Mouse (Mus musculus) CD4-positive helper T cell, adult 2 months (primary cell): Measurements from ENCODE around the gene Senp1.

Source experiments
- DNase-seq: peaks from one replicate; pipeline ENCODE4 v3.0.0-alpha.2; 2012; ENCODE audit warnings: low read depth, missing footprints, low spot score

The Senp1 gene

DNA sequence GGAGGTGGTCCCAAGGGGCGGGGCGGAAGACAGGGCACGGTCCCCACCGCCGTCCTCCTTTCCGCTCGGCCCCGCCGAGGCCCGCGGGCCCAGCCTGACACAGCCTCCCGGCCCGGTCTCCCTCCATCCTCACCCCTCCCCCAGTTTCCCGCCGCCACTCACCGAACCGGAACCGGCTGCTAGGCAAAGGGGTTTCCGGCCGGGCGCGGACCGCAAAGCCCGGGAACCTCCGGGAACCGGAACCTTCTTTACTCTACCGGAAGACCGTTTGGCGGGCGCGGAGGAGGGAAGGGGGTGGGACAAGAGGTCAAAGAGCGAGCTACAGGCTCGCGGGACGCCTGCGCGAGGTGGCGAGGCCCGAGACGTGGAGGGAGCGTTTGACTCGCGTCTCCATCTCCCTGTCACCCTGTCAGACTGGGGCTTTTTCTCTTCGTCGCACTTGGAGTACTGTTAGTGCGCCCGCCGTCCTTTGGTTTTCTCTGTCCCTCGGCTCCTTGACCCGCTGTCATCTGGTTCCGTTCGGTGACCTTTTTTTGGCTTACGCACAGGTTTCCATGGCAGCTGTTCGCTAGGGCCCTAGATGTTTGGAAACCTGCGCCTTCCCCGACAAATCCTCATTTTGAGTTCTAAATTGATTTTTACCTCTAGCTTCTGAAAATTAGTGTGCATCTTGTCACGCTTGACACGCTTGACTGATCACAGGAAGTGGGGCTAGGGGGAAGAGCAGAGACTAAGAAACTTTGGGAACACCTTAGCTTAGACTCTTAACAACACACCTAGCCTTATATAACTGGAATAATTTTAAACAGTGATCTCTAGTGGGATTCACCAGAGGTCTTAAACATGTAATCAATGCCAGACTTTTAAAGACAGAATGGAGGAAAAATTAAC is at the start of gene Senp1:
Gene Senp1, minus strand, starts transcription at position 624 of the 891 bp plus-strand sequence.
- peak; percentile 93 for DNase-seq

DNA sequence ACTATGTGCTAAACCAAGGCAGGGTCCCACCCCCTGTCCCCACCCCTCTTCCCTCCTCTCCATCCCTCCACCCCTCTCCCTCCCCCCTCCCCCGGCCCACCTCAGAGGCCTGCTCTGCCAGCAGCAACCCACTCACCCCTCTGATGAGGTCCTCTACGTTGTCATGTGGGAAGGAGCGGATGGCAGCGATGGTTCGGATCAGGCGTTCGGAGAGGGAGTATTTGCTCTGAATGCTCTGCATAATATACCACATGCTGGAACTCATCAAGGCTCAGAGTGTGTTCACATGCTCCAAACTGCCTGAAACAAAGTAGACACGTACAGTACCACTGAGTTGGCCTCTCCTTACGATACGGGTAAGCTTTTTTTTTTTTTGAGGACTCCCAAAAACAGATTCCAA is 49.0 kb upstream of the Senp1 start:
- DNase-seq, result no peak

DNA sequence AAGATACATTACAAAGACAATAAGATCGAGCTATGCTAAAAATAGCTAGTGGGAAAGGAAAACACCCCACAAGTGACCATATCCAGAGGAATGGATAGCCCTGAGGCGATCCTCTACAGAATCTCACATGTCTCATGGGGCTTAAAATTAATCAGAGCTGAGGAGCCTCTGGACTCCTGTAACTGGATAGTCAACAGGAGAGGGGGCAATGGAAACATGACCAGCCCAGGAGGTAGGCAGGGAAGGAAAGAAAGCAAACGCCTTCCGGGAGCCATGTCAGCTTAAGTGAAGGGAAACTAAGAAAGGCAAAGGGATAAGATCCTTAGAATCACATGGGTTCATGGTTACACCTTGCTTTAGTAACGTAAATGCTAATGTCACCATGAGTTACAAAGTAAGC is 47.3 kb upstream of the Senp1 start:
- DNase-seq, result no peak

DNA sequence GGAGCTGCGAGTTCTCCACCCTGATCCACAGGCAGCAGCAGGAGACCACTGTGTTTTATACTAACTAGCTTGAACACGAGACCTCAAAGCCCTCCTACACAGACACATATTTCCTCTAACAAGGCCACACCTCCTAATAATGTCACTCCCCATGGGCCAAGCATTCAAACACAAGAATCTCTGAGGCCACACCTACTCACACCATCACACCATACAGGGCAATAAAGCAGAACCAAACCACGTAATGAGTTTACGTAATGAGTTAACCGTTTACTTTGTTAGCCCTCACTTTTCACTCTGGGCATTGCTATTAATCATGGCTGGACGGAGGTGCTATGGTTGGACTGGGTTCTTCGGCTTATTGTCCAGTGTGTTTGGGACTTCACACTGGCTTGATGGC is 46.2 kb upstream of the Senp1 start:
- DNase-seq, result no peak

DNA sequence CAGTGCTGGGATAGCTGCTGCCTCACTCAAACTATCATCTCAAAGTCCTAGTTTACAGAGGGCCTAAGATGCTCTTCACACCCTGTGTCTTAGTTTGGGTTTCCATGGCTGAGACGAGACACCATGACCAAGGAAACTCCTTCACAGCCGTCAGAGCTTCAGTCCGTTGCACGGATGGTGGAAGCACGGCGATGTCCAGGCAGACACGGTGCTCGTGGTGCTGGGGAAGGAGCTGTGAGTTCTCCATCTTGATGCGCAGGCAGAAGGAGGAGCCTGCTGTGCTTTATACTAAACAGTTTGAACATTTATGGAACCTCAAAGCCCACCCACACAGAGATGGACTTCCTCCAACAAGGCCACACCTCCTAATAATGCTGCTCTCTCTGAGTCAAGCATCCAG is 43.3 kb upstream of the Senp1 start:
- DNase-seq, result no peak

DNA sequence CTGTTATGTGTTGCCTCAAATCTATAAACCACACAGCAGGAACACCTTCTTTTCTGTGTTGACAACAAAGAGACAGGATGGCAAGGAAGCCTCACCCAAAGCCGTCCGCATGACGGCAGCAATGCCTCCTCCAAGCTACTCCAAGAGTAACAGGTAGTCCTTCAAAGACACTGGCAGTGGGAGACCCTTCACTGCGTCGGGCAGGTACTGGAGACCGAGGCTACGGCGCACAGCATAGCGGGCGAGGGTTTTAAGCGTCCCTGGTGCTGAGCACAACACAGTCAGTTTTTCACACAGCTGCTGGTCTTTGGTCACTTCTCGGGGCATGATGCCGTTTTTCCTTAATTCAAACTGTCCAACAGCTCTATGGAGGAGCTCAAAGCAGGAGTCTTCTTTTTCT is 42.1 kb upstream of the Senp1 start:
- DNase-seq, result no peak

DNA sequence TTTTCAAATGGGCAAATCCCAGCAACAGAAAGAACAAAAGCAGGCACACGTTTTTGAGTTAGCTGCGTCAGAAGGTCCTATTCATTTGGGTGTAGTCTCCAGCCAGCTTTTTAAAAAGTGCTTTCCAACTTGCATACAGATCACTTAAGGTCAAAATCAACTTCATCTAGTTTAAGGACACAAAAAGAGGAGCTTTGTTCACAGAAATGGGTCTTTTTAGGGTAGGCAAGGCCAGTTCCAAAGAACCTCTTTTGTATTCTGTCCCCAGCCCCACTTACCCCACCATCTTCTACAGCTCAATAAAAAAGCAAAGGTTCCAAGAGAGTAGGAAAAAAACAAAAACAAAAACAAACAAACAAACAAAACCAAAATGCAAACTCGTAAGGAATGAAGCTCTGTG is 41.1 kb upstream of the Senp1 start:
- DNase-seq, result no peak

DNA sequence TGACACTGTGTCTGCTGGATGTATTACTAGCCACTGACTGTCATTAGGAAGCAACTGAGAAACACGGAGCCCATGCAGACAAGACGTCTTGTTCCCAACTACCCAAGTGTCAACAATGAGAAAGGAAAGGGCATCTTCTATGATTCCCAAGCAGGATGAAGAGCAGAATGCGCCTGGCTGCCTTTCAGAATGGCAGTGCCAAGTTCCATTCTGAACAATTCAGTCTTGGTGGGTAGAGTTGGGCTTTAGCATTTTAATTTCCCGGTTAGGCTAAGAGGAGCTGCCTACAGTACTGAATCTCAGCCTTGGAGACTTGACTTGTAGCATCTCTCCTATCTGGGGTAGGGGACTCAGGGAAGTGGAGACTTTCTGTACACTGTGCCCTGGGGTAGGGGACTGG is 40.5 kb upstream of the Senp1 start:
- no peak for DNase-seq

DNA sequence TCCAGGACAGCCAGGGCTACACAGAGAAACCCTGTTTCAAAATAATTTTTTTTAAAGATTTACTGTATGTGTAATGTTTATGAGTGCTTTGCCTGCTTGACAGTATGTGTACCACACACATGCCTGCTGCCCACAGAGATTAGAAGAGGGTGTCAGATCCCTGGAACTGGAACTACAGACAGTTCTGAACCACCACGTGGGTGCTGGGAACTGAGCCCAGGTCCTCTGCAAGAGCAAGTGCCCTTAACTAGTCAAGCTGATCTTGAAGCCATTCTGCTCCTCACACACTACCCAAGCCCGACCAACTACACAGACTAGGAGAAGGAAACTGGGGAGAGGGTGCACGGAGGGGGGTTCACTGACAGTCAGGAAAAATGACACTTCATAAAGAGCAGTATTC is 39.9 kb upstream of the Senp1 start:
- DNase-seq, result no peak

DNA sequence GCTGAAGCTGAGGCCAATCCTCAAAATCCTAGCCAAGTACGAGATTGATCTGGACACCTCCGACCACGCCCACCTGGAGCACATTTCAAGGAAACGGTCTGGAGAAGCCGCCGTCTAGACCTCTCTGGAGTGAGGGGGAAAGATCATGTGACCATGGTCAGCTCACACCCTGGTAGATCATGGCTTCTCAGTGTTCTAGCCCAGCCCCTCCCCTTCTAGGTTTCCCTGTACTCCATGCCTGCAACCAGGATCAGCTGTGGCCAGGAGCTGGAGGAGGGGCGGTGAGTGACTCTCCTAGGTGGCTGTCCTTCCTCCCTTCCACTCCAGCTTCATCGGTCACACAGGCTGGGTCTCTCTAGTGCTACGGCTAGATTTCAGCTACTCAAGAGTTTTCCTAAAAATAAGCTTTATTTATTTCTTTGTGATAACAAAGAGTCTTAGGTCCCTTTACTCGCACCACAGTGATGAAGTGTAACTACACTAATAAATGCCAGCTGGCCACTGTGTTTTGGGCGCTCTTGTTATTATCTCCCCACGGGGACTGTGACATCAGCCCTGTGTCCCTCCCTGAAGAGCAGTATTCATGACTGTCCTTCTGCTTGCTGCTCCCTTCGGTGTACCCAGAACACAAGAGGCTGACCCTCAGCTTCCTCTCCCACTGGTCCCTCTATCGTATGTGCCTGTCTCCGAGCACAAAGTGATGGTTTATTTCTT is 38.6 kb upstream of the Senp1 start:
- no peak for DNase-seq

DNA sequence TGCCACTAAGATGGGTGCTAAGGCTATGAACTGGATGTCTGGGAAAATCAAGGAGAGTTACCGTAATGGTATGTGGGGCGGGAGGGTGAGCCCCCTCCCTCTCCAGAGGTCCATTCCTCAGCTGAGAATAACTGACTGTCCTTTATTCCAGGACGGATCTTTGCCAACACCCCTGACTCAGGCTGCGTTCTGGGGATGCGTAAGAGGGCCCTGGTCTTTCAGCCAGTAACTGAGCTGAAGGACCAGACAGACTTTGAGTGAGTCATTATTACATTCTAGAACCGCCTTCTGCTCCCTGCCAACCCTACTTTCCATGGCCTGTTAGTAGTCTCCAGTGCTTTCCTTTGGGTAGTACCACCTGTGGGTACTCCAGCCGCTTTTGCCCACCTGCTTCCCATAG is 37.9 kb upstream of the Senp1 start:
- DNase-seq, result no peak

DNA sequence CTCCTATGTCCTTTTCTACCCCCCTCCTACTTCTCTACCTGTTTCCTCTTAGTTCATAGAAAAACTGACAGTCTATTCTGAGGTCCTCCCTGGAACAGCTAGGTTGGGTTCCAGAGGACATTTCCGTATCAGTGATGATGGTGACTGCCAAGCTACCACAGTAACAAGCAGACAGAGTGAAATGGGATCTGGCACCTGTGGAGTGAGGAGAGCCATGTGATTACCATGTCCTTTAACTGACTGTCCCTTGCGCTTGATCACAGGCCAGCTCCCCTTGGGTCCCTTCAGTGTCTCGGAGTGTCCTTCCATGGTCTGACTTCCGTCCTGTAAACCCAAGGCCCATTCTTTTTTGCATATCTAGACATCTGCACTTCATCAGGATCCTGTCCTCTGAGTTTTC is 37.5 kb upstream of the Senp1 start:
- no peak for DNase-seq

DNA sequence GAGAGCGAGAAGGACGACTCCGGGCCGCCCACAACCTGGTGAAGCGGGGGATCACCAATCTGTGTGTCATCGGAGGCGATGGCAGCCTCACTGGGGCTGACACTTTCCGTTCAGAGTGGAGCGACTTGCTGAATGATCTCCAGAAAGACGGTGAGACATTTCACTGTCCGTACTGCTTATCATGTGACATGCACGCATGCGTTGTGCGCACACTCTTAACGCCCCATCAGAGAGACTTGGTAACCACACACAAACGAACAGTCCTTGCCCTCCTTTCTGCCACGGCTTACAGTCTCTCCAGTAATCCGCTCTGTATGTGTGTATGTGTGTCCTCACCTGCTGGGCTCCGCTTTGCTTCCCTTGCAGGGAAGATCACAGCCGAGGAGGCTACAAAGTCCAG is 27.3 kb upstream of the Senp1 start:
- no peak for DNase-seq

DNA sequence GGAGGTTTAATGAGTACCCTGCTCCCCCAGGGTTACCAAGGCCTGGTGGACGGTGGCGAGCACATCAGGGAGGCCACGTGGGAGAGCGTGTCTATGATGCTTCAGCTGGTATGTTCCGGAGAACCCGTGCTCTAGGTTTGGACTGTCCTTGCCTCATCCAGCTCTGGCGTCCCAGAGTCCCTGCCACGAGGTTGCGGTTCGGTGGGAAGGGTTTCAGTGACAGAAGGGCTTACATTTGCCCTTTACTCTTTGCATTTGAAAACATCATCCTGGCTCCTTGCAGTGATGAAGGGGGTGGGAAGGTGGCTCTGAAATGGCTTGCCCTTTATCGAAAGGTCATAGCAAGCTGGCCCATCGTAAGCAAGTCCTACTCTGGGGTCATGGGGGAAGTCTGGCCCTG is 25.8 kb upstream of the Senp1 start:
- DNase-seq, result no peak

DNA sequence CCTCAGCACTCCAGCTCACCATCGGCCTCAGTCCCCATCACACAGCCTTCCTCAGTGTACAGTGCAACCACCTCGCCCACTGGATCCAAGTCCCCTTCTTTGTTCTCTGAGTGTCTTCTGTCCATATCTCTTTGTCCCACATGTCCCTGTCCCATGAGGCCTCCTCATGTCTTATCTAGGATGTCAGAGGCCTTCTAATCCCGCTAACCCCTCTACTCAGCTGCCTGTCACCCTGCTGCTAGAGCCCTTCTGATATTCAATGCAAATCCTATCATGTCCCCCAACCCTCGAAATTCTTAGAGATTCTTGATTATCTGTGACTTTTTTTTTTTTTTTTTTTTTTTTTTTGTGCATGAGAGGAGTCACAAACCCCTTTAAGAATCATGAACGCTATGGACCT is 22.7 kb upstream of the Senp1 start:
- DNase-seq, result no peak

DNA sequence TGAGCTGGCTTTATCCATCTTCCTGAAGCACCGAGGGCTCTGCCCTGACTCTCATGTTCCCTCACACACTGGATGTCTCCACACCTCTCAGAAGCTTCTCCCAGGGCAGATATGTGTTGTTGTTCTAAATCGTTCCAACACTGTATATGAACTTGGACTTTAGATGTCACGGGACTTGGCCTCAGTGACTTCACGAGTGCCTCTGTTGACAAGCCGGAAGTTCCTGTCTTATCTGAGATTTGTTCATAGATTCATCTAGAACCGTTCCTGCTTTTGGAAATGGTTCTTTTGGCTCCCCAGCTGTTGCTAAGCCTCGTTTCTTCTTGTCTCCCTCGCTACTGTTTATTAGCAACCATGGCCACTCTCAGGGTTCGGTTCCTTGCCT is 22.2 kb upstream of the Senp1 start:
- no peak for DNase-seq

DNA sequence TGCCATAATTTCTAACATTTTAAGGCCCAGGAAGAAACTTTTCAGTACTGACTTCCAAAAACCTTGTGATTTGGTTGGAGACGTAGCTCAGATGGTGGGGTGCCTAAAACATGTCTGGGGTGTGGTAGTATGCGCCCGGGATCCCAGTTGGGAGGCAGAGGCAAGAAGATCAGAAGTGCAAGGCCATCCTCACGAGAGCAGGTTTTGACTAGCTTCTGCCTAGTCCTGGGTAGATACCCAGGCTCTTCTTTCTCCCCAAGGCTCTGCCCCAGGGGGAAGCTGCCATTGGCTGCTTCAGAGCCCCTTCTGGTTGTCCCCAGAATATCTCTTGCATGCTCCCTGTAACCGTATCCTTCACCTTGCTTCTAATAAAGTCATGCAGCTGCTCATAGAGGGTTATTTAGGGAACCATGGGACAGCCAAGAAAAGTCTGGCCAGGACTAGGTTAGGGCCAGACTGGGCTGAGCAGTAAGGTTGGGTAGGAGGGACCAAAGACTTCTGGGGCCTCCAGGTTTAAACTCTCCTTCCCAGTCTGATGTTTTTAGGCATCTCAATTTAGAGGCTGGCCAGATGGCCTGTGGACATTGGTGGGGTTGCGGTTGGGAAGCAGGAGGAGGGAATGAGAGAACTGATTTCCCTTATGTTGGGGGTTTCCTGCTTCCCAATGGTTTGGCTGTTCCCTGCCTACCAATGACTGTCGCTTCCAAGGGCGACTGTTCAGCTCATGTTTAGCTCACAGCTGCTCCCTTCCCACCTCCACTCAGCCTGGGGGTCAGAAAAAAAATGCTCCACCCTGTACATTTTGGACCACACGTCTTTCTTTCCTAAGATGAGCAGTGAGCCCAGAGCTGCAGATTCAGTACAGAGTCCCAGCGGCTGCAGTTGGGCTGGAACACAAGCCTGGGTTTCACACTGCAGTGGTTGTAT is 21.6 kb upstream of the Senp1 start:
- no peak for DNase-seq

DNA sequence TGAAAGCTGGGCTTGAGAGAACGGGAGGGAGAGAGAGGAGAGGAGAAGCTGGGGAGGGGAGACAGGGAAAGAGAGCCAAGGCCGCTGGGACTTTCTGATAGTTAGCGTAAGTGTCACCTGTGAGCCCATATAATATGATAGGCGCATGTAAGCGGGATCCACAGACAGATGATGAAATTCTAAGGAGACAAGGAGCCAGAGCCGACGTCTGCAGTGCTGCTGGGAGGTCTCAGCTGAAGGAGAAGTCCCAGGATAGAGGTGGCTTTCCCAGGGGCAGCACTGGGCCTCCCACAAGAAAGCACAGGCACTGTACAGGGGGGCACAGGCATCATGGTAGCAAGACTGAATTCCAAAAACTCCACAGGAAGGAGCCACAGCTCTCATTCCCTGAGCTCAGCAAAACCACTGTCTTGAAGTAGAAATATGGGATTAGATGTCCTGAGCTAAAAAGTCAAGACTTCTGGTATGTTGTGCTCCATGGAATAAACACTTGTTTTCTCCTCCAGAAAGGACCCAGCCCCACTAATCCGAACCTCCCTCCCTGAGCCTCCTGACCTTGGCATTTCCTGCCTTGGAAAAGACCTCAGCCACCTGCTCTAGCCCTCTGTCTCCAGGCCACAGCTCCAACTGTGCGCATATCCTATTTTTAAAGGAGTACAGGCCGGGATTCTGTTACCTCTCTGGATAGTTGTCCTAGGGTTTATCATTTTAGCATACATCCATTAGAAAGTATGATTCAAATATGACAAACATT is 20.7 kb upstream of the Senp1 start:
- no peak for DNase-seq

DNA sequence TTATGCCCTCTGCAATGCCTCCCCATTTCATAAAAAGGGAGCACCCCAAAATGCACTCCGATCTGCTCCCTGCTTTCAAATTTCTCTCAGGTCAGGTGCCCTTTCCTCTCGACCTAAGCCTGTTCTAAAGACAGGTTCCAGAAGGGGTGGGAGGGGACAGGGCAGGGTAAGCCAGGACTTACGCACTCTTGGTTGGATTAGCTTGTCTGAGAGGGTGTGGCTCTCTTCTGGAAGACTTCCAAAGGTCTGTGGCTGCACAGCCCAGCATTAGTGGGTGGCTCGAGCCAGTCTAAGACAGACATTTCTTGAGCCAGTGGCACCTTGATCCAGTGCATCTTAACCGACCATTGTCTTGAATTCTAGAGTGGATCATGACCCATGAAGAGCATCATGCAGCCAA is 18.2 kb upstream of the Senp1 start:
- no peak for DNase-seq

DNA sequence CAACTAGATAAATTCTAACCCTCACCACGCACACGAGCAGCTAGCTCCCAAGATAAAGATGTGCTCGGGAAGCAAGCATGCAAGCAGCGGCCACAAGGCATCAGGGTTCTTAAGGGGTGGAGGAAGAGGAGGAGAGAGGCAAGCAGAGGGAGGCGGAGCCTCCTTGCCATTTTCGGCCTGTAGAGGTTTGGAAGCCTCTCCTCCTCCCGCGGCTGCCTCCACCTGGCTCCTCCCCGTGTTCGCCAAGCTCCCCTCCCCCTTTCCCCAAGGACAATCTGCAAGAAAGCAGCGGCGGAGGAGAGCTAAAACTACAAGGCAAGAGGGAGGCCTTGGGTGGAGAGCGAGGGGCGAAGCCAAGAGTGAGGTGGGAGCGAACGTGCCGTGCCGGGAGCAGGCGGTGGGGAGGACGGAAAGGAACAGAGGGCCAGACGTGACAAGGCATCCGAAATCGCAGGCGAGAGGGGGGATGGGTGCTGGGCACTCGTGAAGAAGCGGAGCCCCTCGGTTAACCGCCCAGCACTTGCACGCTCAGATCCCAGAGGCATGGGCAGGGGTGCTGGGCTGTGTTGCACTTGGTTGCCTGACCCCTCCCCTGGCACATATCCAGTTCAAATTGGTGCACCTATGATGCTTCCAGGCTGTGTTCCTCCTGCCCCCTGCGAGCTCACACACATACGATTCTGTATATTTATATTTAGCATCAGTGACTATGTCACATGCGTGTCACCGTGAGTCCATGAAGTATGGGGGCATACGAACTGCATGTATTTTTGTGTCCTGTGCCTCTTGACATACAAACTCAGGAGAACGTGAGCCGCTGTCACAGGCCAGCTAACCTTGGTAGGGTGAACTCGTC is 15.0 kb upstream of the Senp1 start:
- DNase-seq, result peak; percentile 82
